Mouse (Mus musculus) liver, embryonic 18 days (tissue): ENCODE measurements around the gene Smim24. TPM values are rescaled to one million over a fixed set of nuclear protein-coding genes. Genes with fewer than 3 reads are reported as not detected.

Experiments used
- polyA plus RNA-seq: library from polyadenylated mRNA; depleted of rRNA; stranded (reverse); fragments of >200 nt; gene quantifications from 2 replicates; pipeline ENCODE4 v1.2.3, GENCODE M21; 2012; rRNA removed

The Smim24 gene
- polyA plus RNA-seq = 2.6 and 3.4 TPM in 2 replicates

DNA sequence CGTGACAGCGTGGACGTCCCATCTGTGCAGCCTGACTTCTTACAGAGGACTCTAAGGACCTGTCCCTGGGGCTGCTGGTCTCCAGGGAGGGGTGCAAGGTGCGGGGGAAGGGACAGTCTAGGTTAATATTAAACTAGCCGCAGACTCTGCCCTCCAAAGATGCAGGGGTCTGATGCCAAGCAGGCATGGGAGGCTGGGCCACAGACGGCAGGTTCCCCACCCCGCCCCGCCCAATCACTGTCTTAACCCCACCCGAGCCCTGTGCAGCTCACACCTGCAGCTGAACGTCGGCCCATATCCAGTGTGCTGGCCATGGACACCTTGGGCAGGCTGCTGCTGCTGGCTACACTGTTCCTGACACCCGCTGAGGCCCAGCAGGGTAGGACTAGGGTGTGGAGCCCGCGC, at the start of gene Smim24:
TSS of gene Smim24 (plus strand) at position 271 of the 405 bp plus-strand sequence.

GRCm38 (mm10) chr10:81350351-81351063, 42.3 kb upstream of the Smim24 start, which contains the start of gene Hmg20b:
Hmg20b (minus strand) TSS chr10:81350480.

GRCm38 (mm10) chr10:81356991-81357844, 35.6 kb upstream of the Smim24 start, which contains the start of gene Mfsd12:
Mfsd12 (plus strand) TSS chr10:81357491.

GRCm38 (mm10) chr10:81365672-81366476, 27.0 kb upstream of the Smim24 start, which contains the start of gene 4930404N11Rik:
4930404N11Rik (minus strand) TSS chr10:81365816.

DNA sequence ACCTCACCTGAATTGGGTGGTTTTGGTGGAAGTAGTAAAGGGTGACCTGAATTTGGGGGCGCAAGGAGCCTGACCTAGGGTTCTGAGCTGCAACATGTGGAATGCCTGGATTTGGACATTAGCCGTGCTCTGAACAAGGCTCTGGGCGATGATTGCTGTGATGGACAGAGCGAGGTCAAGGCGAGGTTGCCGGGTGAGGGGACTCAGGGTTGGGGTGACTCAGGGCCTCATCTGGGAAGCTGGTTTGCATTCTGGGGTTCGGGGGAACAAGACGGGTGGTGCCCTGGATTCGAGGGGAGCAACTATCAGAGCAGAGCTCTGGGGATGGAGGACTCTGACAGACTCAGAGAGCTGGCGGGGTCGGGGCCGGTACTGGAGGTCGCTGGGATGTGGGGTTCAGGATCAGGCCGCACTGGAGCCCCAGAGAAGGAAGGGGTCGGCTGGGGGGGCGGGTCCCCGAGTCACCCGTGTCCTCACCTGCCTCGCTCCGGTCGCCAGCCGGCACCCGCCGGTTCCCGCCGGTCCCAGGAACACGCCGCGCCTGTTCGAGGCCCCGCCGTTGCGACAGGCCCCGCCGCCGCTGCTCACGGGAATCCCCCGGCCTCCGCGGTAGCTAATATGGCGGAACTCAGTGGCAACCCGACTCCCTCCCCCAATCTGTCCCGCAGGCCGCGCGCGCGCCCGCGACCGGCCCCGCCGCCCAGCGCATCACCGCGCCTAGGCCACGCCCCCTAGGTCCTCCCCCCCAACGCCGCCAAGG, 14.9 kb upstream of the Smim24 start, which contains the start of gene Fzr1:
TSS of gene Fzr1 (minus strand) at position 724 of the 760 bp plus-strand sequence.

GRCm38 (mm10) chr10:81383802-81384604, 8.8 kb upstream of the Smim24 start, which contains the start of the genes Dohh and Gm48551:
Dohh (plus strand) TSS chr10:81384428.
Gm48551 (plus strand) TSS chr10:81384466.

GRCm38 (mm10) chr10:81388505-81389055, 4.3 kb upstream of the Smim24 start, which contains the start of gene Gm48552:
Gm48552 (plus strand) TSS chr10:81389005.

Other genes with a start within 250 kb of the Smim24 start
- 10.3 and 12.9 TPM in 2 replicates for gene Pias4, start 225.1 kb upstream of the Smim24 start, polyA plus RNA-seq
- gene Eef2, start 216.4 kb upstream of the Smim24 start, polyA plus RNA-seq = 583 and 691 TPM in 2 replicates
- 16.9 and 18.2 TPM in 2 replicates for gene Dapk3, start 210.0 kb upstream of the Smim24 start, polyA plus RNA-seq
- not detected in 2 replicates for gene 4930442H23Rik, start 209.2 kb upstream of the Smim24 start, polyA plus RNA-seq
- not detected in 2 replicates for gene Nmrk2, start 191.0 kb upstream of the Smim24 start, polyA plus RNA-seq
- gene Atcay, start 162.2 kb upstream of the Smim24 start, polyA plus RNA-seq = 0.01 TPM in 1 of 2 replicates, not detected in the other
- 1.9 and 2.1 TPM in 2 replicates for gene Zfr2, start 159.9 kb upstream of the Smim24 start, polyA plus RNA-seq
- gene Matk, start 140.1 kb upstream of the Smim24 start, polyA plus RNA-seq = 1.4 and 1.9 TPM in 2 replicates
- gene Mrpl54, start 126.1 kb upstream of the Smim24 start, polyA plus RNA-seq = 44.6 and 45.1 TPM in 2 replicates
- gene Apba3, start 126.1 kb upstream of the Smim24 start, polyA plus RNA-seq = 23.2 and 24.9 TPM in 2 replicates
- gene Tjp3, start 101.5 kb upstream of the Smim24 start, polyA plus RNA-seq = 0.88 and 1.1 TPM in 2 replicates
- gene Pip5k1c, start 100.1 kb upstream of the Smim24 start, polyA plus RNA-seq = 10.3 and 11.9 TPM in 2 replicates
- 12.9 and 13.4 TPM in 2 replicates for gene Cactin, start 71.9 kb upstream of the Smim24 start, polyA plus RNA-seq
- gene Tbxa2r, start 64.3 kb upstream of the Smim24 start, polyA plus RNA-seq = 3.1 and 3.4 TPM in 2 replicates
- gene Gipc3, start 49.8 kb upstream of the Smim24 start, polyA plus RNA-seq = 0.02 TPM in 2 replicates
- gene Hmg20b, start 42.6 kb upstream of the Smim24 start, polyA plus RNA-seq = 24.1 and 27.6 TPM in 2 replicates
- gene Mfsd12, start 35.6 kb upstream of the Smim24 start, polyA plus RNA-seq = 8.7 and 8.9 TPM in 2 replicates
- 0.39 and 1.0 TPM in 2 replicates for gene 4930404N11Rik, start 27.2 kb upstream of the Smim24 start, polyA plus RNA-seq
- gene Fzr1, start 14.5 kb upstream of the Smim24 start, polyA plus RNA-seq = 54.1 and 61.6 TPM in 2 replicates
- gene Dohh, start 8.6 kb upstream of the Smim24 start, polyA plus RNA-seq = 27.6 and 28.9 TPM in 2 replicates
- gene Gm48551, start 8.6 kb upstream of the Smim24 start, polyA plus RNA-seq = 0.58 and 0.75 TPM in 2 replicates
- gene Gm48552, start 4.0 kb upstream of the Smim24 start, polyA plus RNA-seq = 0.64 and 0.82 TPM in 2 replicates
- 1.7 and 1.9 TPM in 2 replicates for gene Nfic, start 62.6 kb downstream of the Smim24 start, polyA plus RNA-seq
- gene Celf5, start 89.7 kb downstream of the Smim24 start, polyA plus RNA-seq = 0.02 and 0.06 TPM in 2 replicates
- gene Ncln, start 103.3 kb downstream of the Smim24 start, polyA plus RNA-seq = 65.7 and 83.5 TPM in 2 replicates
- 5.4 and 5.7 TPM in 2 replicates for gene S1pr4, start 107.1 kb downstream of the Smim24 start, polyA plus RNA-seq
- gene Gna15, start 131.2 kb downstream of the Smim24 start, polyA plus RNA-seq = 4.0 and 4.2 TPM in 2 replicates
- gene Gna11, start 152.1 kb downstream of the Smim24 start, polyA plus RNA-seq = 20.3 and 23.1 TPM in 2 replicates
- gene Aes, start 166.4 kb downstream of the Smim24 start, polyA plus RNA-seq = 179 and 189 TPM in 2 replicates
- gene Tle2, start 181.5 kb downstream of the Smim24 start, polyA plus RNA-seq = 5.9 and 6.8 TPM in 2 replicates
- gene Tle6, start 208.0 kb downstream of the Smim24 start, polyA plus RNA-seq = 4.9 and 5.2 TPM in 2 replicates
- gene BC025920, start 213.2 kb downstream of the Smim24 start, polyA plus RNA-seq = 1.5 and 2.0 TPM in 2 replicates
- 7.5 and 8.7 TPM in 2 replicates for gene Sirt6, start 234.7 kb downstream of the Smim24 start, polyA plus RNA-seq
- 10.1 and 10.8 TPM in 2 replicates for gene Ankrd24, start 235.5 kb downstream of the Smim24 start, polyA plus RNA-seq